Mouse (Mus musculus) hindbrain, embryonic 16.5 days (tissue): ENCODE measurements around the gene Pomt2. TPM values are rescaled to one million over a fixed set of nuclear protein-coding genes. Genes with fewer than 3 reads are reported as not detected.
A peak's percentile ranks its signal among the peaks of the same experiment; 100 is the strongest.

Experiments used
- ATAC-seq: fragments of 200-750 bp; cut with Nextera tagmentation; 2 replicates; pipeline ENCODE4 v1.8.0; 2017; ENCODE audit warnings: moderate TSS enrichment, moderate library complexity
- H3K27ac ChIP-seq: fragments of 300-500 bp; sonication (generic); 2 replicates; pipeline ENCODE4 v1.5.1; 2014; ENCODE audit warnings: low read depth, mild to moderate bottlenecking, control low read depth, low read length, moderate library complexity
- H3K27me3 ChIP-seq: fragments of 300-500 bp; sonication (generic); replicated peaks from 2 replicates; pipeline ENCODE4 v1.6.1; 2014; ENCODE audit warnings: low read length; ENCODE audit not compliant: control insufficient read depth, insufficient read depth
- H3K36me3 ChIP-seq: fragments of 300-500 bp; sonication (generic); 2 replicates; pipeline ENCODE4 v1.6.1; 2014; ENCODE audit warnings: mild to moderate bottlenecking, low read length, moderate library complexity, mixed read lengths; ENCODE audit not compliant: control insufficient read depth, insufficient read depth
- H3K4me1 ChIP-seq: fragments of 300-500 bp; sonication (generic); 2 replicates; pipeline ENCODE4 v1.6.1; 2014; ENCODE audit warnings: low read depth, low read length; ENCODE audit not compliant: control insufficient read depth, insufficient read depth
- H3K4me2 ChIP-seq: fragments of 300-500 bp; sonication (generic); 2 replicates; pipeline ENCODE4 v1.6.1; 2014; ENCODE audit warnings: mild to moderate bottlenecking, low read length, control low read depth, moderate library complexity
- H3K4me3 ChIP-seq: fragments of 300-500 bp; sonication (generic); 2 replicates; pipeline ENCODE4 v1.5.1; 2014; ENCODE audit warnings: mild to moderate bottlenecking, low read length, control low read depth, moderate library complexity
- H3K9ac ChIP-seq: fragments of 300-500 bp; sonication (generic); 2 replicates; pipeline ENCODE4 v1.6.1; 2014; ENCODE audit warnings: low read depth, mild to moderate bottlenecking, control low read depth, low read length, moderate library complexity
- H3K9me3 ChIP-seq: fragments of 300-500 bp; sonication (generic); 2 replicates; pipeline ENCODE4 v1.6.1; 2014; ENCODE audit warnings: mild to moderate bottlenecking, low read length, moderate library complexity; ENCODE audit not compliant: control insufficient read depth
- WGBS: fragments of 180-500 bp; shearing (Covaris S2); extraction: QIAGEN DNeasy Blood & Tissue Kit; methylation state at CpG from one replicate; pipeline ENCODE4 v1.1.7; 2014; 5-methylcytosine and 5-hydroxymethylcytosine counted together
- polyA plus RNA-seq: library from polyadenylated mRNA; unstranded; fragments of >200 nt; fragmentation: Nextera tagmentation; extraction: Ambion mirVana; gene quantifications from 2 replicates; pipeline ENCODE4 v1.2.1, GENCODE M21; 2015

Gene Pomt2
- polyA plus RNA-seq, 1 experiment from 2014 or later, result 15.2 TPM

GRCm38 (mm10) chr12:87103471-87103870 is 44.3 kb downstream of the Pomt2 start:
- ATAC-seq, result no peak
- Histone ChIP-seq H3K9me3 (no peaks in the 10 kb centered on the region), H3K4me1 (peaks cover 11% of the 10 kb centered on the region), H3K9ac (no peak overlapping the region), H3K4me2 (no peak overlapping the region), H3K36me3 (no peaks in the 10 kb centered on the region), H3K4me3 (no peak overlapping the region), H3K27ac (no peak overlapping the region), H3K27me3 (peaks cover 10% of the 10 kb centered on the region)
- WGBS, result 87% methylated on average over 4 of the region's 4 CpGs

GRCm38 (mm10) chr12:87102165-87102631 is 45.6 kb downstream of the Pomt2 start, which contains the start of gene Ngb:
Gene Ngb (minus strand): TSS chr12:87102539.
- peak; percentile 41 for ATAC-seq

DNA sequence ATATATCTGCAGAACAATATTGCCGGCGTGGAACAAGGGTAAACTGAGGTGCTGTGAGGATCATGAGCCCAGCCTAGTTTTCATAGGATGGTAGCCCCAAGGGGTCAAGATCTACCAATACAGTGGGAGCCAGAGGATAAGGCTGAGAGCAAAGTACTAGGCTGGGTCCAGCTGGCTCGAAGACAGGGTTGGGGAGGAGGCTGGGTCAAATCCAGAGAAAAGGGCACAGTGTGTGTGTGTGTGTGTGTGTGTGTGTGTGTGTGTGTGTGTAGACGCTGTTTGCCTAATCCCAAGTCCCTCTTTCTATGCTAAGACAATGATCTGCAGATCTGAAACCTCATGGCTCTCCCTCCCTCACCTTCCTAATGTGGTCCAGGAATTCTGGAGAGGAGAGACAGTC is 47.4 kb downstream of the Pomt2 start:
- H3K36me3 ChIP-seq, result no peaks in the 10 kb centered on the region
- no peak overlapping the region for H3K4me3 ChIP-seq
- peaks cover 10% of the 10 kb centered on the region for H3K27me3 ChIP-seq
- H3K4me1 ChIP-seq, result peaks cover 7% of the 10 kb centered on the region
- no peak overlapping the region for H3K9ac ChIP-seq
- no peak for ATAC-seq
- H3K27ac ChIP-seq, result no peak overlapping the region
- H3K9me3 ChIP-seq, result no peaks in the 10 kb centered on the region
- WGBS, result 91% methylated on average over 4 of the region's 4 CpGs
- no peak overlapping the region for H3K4me2 ChIP-seq

More at GRCm38 (mm10) chr12:87102165-87102631, 45.6 kb downstream of the Pomt2 start, which contains the start of gene Ngb:
- Histone ChIP-seq H3K27ac (no peak within 1 kb of the TSS), H3K4me2 (peak within 1 kb of the TSS; percentile 69), H3K4me1 (peaks cover 8% of the 10 kb centered on the region), H3K27me3 (peaks cover 10% of the 10 kb centered on the region), H3K4me3 (peak within 1 kb of the TSS; percentile 40), H3K9me3 (no peaks in the 10 kb centered on the region), H3K9ac (peak within 1 kb of the TSS; percentile 56), H3K36me3 (no peaks in the 10 kb centered on the region)
- 3% methylated on average over 32 of the region's 32 CpGs for WGBS

DNA sequence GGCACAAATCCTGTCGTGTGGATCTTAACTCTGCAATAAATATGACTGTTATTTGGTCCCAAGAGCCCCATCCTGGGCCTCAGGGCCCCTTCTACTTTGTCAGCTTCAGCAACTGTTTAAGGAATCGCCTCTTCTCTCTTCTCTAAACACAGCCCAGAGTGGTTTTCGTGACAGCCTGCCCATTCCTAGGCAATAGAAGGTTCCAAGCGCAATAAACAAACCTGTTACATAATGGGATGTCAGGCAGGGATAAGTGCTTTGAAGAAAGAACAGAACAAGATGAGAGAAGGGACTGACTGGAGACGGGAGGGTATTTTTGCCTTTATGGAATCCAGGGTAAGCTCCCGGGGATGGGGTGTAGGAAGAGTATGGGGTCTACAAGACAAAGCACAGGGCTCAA is 54.1 kb downstream of the Pomt2 start:
- no peak for ATAC-seq
- H3K9ac ChIP-seq, result no peak overlapping the region
- no peak overlapping the region for H3K27ac ChIP-seq
- H3K9me3 ChIP-seq, result no peaks in the 10 kb centered on the region
- H3K4me1 ChIP-seq, result no peaks in the 10 kb centered on the region
- no peaks in the 10 kb centered on the region for H3K36me3 ChIP-seq
- no peak overlapping the region for H3K4me3 ChIP-seq
- WGBS, result 75% methylated on average over 6 of the region's 6 CpGs
- no peaks in the 10 kb centered on the region for H3K27me3 ChIP-seq
- H3K4me2 ChIP-seq, result no peak overlapping the region

GRCm38 (mm10) chr12:87093249-87093648 is 54.5 kb downstream of the Pomt2 start:
- 65% methylated on average over 4 of the region's 4 CpGs for WGBS
- Histone ChIP-seq H3K4me1 (no peaks in the 10 kb centered on the region), H3K9ac (no peak overlapping the region), H3K36me3 (no peaks in the 10 kb centered on the region), H3K4me2 (no peak overlapping the region), H3K27me3 (no peaks in the 10 kb centered on the region), H3K9me3 (no peaks in the 10 kb centered on the region), H3K27ac (no peak overlapping the region), H3K4me3 (no peak overlapping the region)
- no peak for ATAC-seq

DNA sequence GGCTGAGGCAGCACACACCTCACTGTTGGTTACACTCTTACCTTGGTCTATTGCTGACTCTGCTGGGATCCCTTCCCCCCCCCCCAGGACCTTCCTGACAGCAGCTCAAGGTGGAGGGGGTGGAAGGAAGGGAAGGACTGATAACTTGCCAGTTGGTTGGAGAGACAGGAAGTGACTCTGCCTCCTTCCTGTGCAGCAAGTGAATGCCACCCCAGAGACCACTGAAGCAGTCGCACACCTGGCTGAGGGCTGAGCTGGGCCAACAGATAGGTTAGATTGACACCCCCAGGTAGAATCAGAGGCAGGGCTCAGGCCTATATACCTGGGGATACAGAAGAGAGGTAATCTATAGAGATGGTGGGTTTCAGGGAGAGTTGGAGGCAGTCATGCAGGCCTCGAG is 55.9 kb downstream of the Pomt2 start:
- Histone ChIP-seq H3K9ac (no peak overlapping the region), H3K4me2 (no peak overlapping the region), H3K36me3 (peaks cover under 1% of the 10 kb centered on the region), H3K27me3 (no peaks in the 10 kb centered on the region), H3K27ac (no peak overlapping the region), H3K4me1 (no peaks in the 10 kb centered on the region), H3K4me3 (no peak overlapping the region), H3K9me3 (no peaks in the 10 kb centered on the region)
- 90% methylated on average over 2 of the region's 2 CpGs for WGBS
- ATAC-seq, result no peak

GRCm38 (mm10) chr12:87089701-87090100 is 58.1 kb downstream of the Pomt2 start:
- WGBS, result 88% methylated on average over 2 of the region's 2 CpGs
- no peak overlapping the region for H3K4me2 ChIP-seq
- ATAC-seq, result no peak

GRCm38 (mm10) chr12:87089255-87089654 is 58.5 kb downstream of the Pomt2 start:
- Histone ChIP-seq H3K4me1 (no peaks in the 10 kb centered on the region), H3K9me3 (no peaks in the 10 kb centered on the region), H3K4me3 (no peak overlapping the region), H3K36me3 (peaks cover 7% of the 10 kb centered on the region), H3K27me3 (no peaks in the 10 kb centered on the region), H3K4me2 (no peak overlapping the region), H3K27ac (no peak overlapping the region), H3K9ac (no peak overlapping the region)
- WGBS, result 80% methylated on average over 4 of the region's 4 CpGs
- no peak for ATAC-seq

More at GRCm38 (mm10) chr12:87089701-87090100, 58.1 kb downstream of the Pomt2 start:
- no peaks in the 10 kb centered on the region for H3K9me3 ChIP-seq
- H3K27ac ChIP-seq, result no peak overlapping the region
- peaks cover 7% of the 10 kb centered on the region for H3K36me3 ChIP-seq
- no peaks in the 10 kb centered on the region for H3K27me3 ChIP-seq
- H3K4me1 ChIP-seq, result no peaks in the 10 kb centered on the region
- H3K9ac ChIP-seq, result no peak overlapping the region
- H3K4me3 ChIP-seq, result no peak overlapping the region

DNA sequence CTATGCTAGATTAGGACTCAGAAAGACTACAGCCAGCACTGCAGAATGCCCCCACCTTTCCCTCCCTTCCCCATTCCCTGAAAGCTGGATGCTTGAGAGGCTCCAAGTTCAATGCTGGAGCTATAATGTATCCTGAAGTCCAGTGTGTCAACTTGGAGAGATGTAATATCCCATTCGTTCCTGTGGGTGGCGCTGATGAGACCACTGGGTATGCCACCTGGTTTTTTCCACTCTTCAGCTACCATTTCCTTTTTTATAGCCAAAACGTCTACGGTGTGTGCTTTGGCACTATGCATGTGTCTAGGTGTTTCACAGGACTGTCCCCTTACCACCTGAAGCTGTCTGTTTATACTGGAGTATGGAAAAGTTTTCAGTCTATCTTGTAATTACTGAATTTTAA is 59.4 kb downstream of the Pomt2 start:
- Histone ChIP-seq H3K9me3 (no peaks in the 10 kb centered on the region), H3K4me2 (no peak overlapping the region), H3K4me3 (no peak overlapping the region), H3K27ac (no peak overlapping the region), H3K9ac (no peak overlapping the region), H3K4me1 (no peaks in the 10 kb centered on the region), H3K27me3 (no peaks in the 10 kb centered on the region), H3K36me3 (peaks cover 7% of the 10 kb centered on the region)
- no peak for ATAC-seq
- WGBS, result 39% methylated on average over 4 of the region's 4 CpGs

DNA sequence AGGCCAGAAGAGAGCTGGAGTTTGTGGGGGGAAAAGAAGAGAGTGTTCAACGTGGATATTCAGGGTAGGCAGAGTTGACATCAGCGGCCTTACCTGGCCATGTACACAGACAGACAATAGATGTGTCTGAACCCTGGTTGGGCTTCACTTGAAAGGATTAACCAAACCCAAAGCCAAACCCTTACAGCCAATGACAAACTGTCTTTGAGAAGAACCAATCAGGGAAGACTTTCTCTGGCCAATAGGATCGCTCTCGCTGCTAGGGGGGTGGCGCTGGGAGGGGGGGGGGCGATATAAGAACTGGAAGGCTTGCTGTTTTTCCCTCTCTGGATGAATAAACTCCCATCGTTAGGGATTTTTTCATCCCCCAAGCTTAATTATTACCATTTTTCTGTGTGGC is 60.5 kb downstream of the Pomt2 start:
- ATAC-seq, result no peak
- H3K4me2 ChIP-seq, result no peak overlapping the region
- 60% methylated on average over 7 of the region's 7 CpGs for WGBS
- no peaks in the 10 kb centered on the region for H3K9me3 ChIP-seq
- H3K4me3 ChIP-seq, result no peak overlapping the region
- no peaks in the 10 kb centered on the region for H3K27me3 ChIP-seq
- H3K4me1 ChIP-seq, result no peaks in the 10 kb centered on the region
- no peak overlapping the region for H3K27ac ChIP-seq
- peaks cover 7% of the 10 kb centered on the region for H3K36me3 ChIP-seq
- H3K9ac ChIP-seq, result no peak overlapping the region
